Mouse (Mus musculus) ES-Bruce4 (cell line): ENCODE measurements at regions not wholly inside any gene's neighbourhood (a gene's known extent, or its start where the extent isn't known, plus 50 kb on each side); places are given as distances from the start of the nearest gene placed in this dataset.
A peak's percentile ranks its signal among the peaks of the same experiment; 100 is the strongest.

ENCODE experiments used
- CTCF ChIP-seq: IDR thresholded peaks from one replicate; pipeline ENCODE4 v1.8.1; 2011; ENCODE audit warnings: low read depth, low read length
- EP300 ChIP-seq: IDR thresholded peaks from 2 replicates; pipeline ENCODE4 v1.6.1; 2011; ENCODE audit warnings: low read depth, low read length; ENCODE audit not compliant: insufficient read depth
- POLR2A ChIP-seq: IDR thresholded peaks from one replicate; pipeline ENCODE4 v1.8.1; 2011; ENCODE audit warnings: low read length; ENCODE audit not compliant: insufficient read depth

- peak; percentile 47 for TF ChIP-seq CTCF
- no peak for TF ChIP-seq POLR2A
- no peak for TF ChIP-seq EP300
Measured at GRCm38 (mm10) chr16:29848527-29848926, 215.7 kb upstream of the Hes1 start.
